Mouse (Mus musculus) C2C12 (cell line): ENCODE measurements around the gene Tldc1.

ENCODE experiments used
- CEBPB ChIP-seq: IDR thresholded peaks from one replicate; pipeline ENCODE4 v1.6.1; 2011; ENCODE audit warnings: low read depth, mild to moderate bottlenecking, control low read depth, moderate library complexity
- CTCF ChIP-seq: IDR thresholded peaks from one replicate; pipeline ENCODE4 v1.5.1; 2011; ENCODE audit not compliant: control insufficient read depth, insufficient read depth, insufficient read length
- MAX ChIP-seq: IDR thresholded peaks from one replicate; pipeline ENCODE4 v1.6.1; 2011; ENCODE audit warnings: mild to moderate bottlenecking, control low read depth
- MYOD1 ChIP-seq: IDR thresholded peaks from one replicate; pipeline ENCODE4 v1.6.1; 2011; ENCODE audit warnings: low read depth; ENCODE audit not compliant: control insufficient read depth, insufficient read length
- MYOG ChIP-seq: IDR thresholded peaks from one replicate; pipeline ENCODE4 v1.6.1; 2011; ENCODE audit not compliant: control insufficient read depth, insufficient read length; ENCODE audit errors: extremely low read depth

GRCm38 (mm10) chr8:119787341-119787740 is 9.1 kb upstream of the Tldc1 start:
- TF ChIP-seq CTCF: no peak
- no peak for TF ChIP-seq MAX
- TF ChIP-seq MYOG: no peak
- TF ChIP-seq CEBPB: no peak
- TF ChIP-seq MYOD1: no peak
